Mouse (Mus musculus): ENCODE results near the gene Doxl2.

DNA sequence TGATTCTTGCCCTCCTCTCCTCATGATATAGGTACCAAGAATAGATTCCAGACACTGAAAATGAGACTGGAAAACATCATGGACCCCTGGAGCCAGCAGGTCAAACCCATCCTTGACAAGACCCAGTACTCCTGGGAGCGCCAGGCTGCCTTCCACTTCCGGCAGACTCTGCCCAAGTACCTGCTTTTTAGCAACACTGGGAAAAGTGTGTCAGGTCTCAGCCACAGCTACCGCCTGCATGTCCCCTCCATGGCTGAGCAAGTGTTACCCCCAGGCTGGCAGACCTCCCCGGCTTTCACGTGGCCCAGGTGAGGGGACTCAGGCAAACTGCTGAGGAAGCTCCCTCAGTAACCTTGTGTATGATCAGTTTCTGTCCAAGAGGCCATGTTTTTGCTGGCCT, 15.2 kb downstream of the Doxl2 start:
- TF ChIP-seq CTCF (IDR thresholded peaks at IDR 0.05): no peak
- TF ChIP-seq EP300 (IDR thresholded peaks at IDR 0.05): no peak

All from lung, postnatal 0 days (tissue).